Mouse (Mus musculus) forebrain, embryonic 14.5 days (tissue): ENCODE data around the gene Mettl17. TPM values are rescaled to one million over a fixed set of nuclear protein-coding genes. Genes with fewer than 3 reads are reported as not detected.

Experiments
- ATAC-seq: fragments of 200-750 bp; cut with Nextera tagmentation; 2 replicates; pipeline ENCODE4 v1.8.0; 2017; ENCODE audit warnings: mild to moderate bottlenecking, moderate library complexity
- DNase-seq: peaks from one replicate; pipeline ENCODE4 v3.0.0-alpha.2; 2015; ENCODE audit warnings: low spot score
- H3K27ac ChIP-seq: fragments of 300-500 bp; sonication (generic); 2 replicates; pipeline ENCODE4 v1.5.1; 2014; ENCODE audit warnings: low read depth, mild to moderate bottlenecking, control low read depth, low read length, moderate library complexity
- H3K27me3 ChIP-seq: fragments of 300-500 bp; sonication (generic); replicated peaks from 2 replicates; pipeline ENCODE4 v1.6.1; 2014; ENCODE audit warnings: low read length, control low read depth, mixed read lengths; ENCODE audit not compliant: control insufficient read depth, insufficient read depth
- H3K36me3 ChIP-seq: fragments of 300-500 bp; sonication (generic); 2 replicates; pipeline ENCODE4 v1.6.1; 2014; ENCODE audit warnings: low read length, control low read depth; ENCODE audit not compliant: control insufficient read depth, insufficient read depth
- H3K4me1 ChIP-seq: fragments of 300-500 bp; sonication (generic); 2 replicates; pipeline ENCODE4 v1.6.1; 2014; ENCODE audit warnings: antibody characterized with exemption, low read length, control low read depth; ENCODE audit not compliant: control insufficient read depth, insufficient read depth
- H3K4me2 ChIP-seq: fragments of 300-500 bp; sonication (generic); 2 replicates; pipeline ENCODE4 v1.6.1; 2014; ENCODE audit warnings: mild to moderate bottlenecking, control low read depth, low read length
- H3K4me3 ChIP-seq: fragments of 300-500 bp; sonication (generic); 2 replicates; pipeline ENCODE4 v1.5.1; 2014; ENCODE audit warnings: low read depth, low read length, control low read depth
- H3K9ac ChIP-seq: fragments of 300-500 bp; sonication (generic); 2 replicates; pipeline ENCODE4 v1.6.1; 2014; ENCODE audit warnings: mild to moderate bottlenecking, low read length, control low read depth, moderate library complexity
- H3K9me3 ChIP-seq: fragments of 300-500 bp; sonication (generic); replicated peaks from 2 replicates; pipeline ENCODE4 v1.6.1; 2016; ENCODE audit warnings: low read length, control low read depth, mixed read lengths; ENCODE audit not compliant: control insufficient read depth
- WGBS: fragments of 180-500 bp; shearing (Covaris S2); extraction: QIAGEN DNeasy Blood & Tissue Kit; methylation state at CpG from one replicate; pipeline ENCODE4 v1.1.7; 2014; 5-methylcytosine and 5-hydroxymethylcytosine counted together
- polyA plus RNA-seq: library from polyadenylated mRNA; unstranded; fragments of >200 nt; fragmentation: Nextera tagmentation; extraction: Ambion mirVana; gene quantifications from 2 replicates; pipeline ENCODE4 v1.2.1, GENCODE M21; 2014

The Mettl17 gene
- polyA plus RNA-seq, 1 experiment from 2014 or later: 64.7 TPM

DNA sequence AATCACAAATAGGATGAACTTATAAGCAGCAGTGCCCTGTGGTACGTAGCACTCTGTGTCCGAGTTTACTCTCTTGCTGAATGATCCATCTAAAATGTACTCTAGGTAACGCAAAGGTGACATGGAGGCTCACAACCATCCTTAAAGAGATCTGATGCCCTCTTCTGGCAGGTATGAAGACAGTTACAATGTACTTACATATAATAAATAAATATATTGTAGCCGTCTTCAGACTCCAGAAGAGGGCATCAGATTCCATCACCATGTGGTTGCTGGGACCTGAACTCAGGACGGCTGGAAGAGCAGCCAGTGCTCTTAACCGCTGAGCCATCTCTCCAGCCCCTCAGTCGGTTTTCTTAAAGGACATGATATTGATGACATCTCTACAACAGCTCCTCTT lies 20.1 kb downstream of the Mettl17 start:
- no peak overlapping the region for H3K9ac ChIP-seq
- no peak overlapping the region for H3K4me3 ChIP-seq
- H3K27ac ChIP-seq: no peak overlapping the region
- DNase-seq (peak; percentile 37), ATAC-seq (no peak; the same call in 1 of the 2 replicates)
- H3K4me1 ChIP-seq: no peaks in the 10 kb centered on the region
- peaks cover 9% of the 10 kb centered on the region; the same call in 1 of the 2 replicates for H3K36me3 ChIP-seq
- WGBS: 75% methylated on average over 7 of the region's 7 CpGs
- H3K9me3 ChIP-seq: no peaks in the 10 kb centered on the region
- H3K27me3 ChIP-seq: no peaks in the 10 kb centered on the region
- no peak overlapping the region for H3K4me2 ChIP-seq

DNA sequence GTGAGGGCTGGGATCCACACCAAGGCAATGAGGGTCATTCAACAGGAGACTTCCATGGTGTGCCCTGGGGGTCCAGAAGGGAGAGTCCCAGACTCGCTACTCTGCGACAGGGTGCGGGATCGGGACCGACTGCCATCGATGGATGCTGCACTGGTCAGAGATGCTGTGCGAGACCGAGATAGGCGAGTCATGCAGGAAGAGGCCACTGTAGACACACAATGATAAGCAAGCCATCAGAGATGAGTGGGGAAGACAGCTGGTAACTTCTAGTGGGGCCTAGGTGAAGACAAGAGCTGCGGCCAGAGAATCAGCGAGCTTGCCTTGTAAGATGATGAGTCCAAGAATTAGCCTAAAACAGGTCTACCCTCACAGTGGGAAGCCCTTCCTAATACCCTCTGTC lies 21.5 kb downstream of the Mettl17 start:
- Histone ChIP-seq H3K4me3 (no peak overlapping the region), H3K27me3 (no peaks in the 10 kb centered on the region), H3K9me3 (no peaks in the 10 kb centered on the region), H3K4me1 (no peaks in the 10 kb centered on the region), H3K27ac (no peak overlapping the region), H3K36me3 (peaks cover 14% of the 10 kb centered on the region; the same call in 1 of the 2 replicates), H3K4me2 (no peak overlapping the region), H3K9ac (no peak overlapping the region)
- DNase-seq: no peak
- WGBS: 94% methylated on average over 11 of the region's 11 CpGs
- ATAC-seq: no peak

DNA sequence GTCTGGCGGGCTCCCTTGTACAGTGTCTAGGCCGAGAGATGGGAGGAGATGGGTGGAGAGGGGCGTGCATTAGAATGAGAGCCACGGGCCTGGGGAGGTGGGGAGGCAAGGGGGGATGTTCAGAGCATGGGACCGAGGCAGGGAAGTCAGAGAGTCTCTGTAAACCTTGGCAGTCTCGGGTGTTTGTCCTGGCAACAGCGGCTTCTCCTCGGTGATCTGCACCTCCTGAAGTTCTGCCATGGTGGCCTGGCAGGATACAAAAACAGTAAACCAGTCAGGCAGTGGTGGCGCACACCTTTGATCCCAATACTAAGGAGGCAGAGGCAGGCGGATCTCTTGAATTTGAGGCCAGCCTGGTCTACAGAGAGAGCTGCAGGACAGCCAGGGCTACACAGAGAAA lies 26.7 kb downstream of the Mettl17 start:
- no peak for ATAC-seq

DNA sequence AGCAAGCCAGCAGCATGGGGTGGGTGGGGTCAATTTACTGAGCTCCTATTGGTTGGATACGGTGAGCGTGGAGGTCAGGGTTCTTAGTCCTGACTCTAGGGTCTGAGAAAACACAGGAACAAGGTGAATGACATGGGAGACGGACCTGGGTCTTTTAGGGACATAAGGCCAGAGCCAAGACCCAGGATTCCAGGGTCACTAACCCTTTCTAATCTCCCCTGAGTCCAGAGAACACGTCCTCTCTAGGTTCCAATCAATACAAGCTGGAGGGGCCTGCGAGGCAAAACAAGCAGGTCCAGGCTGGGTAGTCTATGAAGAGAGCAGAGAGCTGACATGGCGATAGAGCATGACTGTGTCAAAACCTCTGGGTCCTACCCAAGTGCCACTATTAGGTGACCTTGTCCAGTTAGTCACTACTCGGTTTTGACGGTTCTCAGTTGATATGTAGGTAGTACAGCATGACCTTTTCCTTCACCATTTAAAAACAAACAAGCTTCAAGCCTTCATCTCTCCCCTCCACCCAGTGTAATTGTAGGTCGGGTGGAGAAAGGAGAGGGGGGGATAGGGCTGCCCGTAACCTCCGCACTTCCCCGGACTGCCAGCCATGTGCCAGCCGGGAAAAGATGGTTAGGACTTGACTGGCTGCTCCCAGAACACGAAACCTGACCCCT lies 27.9 kb downstream of the Mettl17 start:
- DNase-seq (no peak), ATAC-seq (peak; percentile 25)
- Histone ChIP-seq H3K27ac (peak overlapping the region; percentile 87), H3K4me2 (peak overlapping the region; percentile 98), H3K4me1 (no peaks in the 10 kb centered on the region; the same call in 1 of the 2 replicates), H3K36me3 (peaks cover 14% of the 10 kb centered on the region; the same call in 1 of the 2 replicates), H3K27me3 (no peaks in the 10 kb centered on the region), H3K4me3 (peak overlapping the region; percentile 55), H3K9ac (peak overlapping the region; percentile 75), H3K9me3 (no peaks in the 10 kb centered on the region)
- WGBS: 7% methylated on average over 14 of the region's 14 CpGs

More for the DNA sequence above, 26.7 kb downstream of the Mettl17 start:
- no peak for DNase-seq
- Histone ChIP-seq H3K27me3 (no peaks in the 10 kb centered on the region), H3K4me1 (no peaks in the 10 kb centered on the region; the same call in 1 of the 2 replicates), H3K4me3 (no peak overlapping the region), H3K36me3 (peaks cover 14% of the 10 kb centered on the region; the same call in 1 of the 2 replicates), H3K9me3 (no peaks in the 10 kb centered on the region), H3K27ac (no peak overlapping the region), H3K9ac (no peak overlapping the region), H3K4me2 (no peak overlapping the region)
- WGBS: 84% methylated on average over 10 of the region's 10 CpGs

DNA sequence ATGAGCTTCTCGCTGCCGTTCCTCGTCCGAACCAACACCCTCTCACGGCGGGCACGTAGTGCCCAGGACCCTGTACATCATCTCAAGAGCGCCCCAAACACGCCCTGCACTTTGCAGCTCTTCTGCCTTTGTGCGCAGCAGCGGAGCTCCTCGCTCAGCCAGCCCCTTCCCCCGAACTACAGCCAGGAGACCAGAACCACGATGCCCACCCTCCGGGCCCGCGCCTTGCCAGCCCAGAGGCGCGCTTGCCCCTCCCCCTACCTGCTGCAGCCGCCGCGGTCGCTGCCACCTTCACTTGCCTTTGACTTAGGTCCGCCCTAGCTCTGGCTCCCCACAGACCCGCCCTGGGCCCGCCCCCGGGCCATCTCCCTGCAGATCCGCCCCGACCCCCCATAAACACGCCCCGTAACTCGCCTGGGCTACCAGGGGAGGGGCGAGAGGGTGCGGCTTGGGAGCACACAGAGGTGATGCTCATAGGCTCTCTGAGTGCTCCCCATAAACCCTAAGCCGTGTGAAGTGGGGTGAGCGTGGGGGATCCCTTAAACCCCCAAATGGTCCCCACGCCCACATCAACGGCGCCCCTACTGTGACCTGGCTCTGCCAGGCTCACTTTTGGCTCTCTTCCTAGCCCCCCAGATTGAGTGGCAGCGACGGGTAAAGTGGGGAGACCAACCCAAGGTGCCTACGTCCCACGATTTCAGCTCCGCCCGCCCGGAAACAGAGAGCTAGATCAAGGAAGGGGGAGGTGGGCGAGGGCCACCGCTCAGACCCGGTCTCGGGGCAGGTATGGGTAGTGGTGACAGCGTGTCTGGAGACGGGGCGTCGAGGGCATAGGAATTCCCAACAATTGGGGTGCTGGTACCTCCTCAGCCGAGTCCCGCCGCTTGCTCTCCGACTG lies 28.7 kb downstream of the Mettl17 start:
- DNase-seq (peak; percentile 79), ATAC-seq (peak; percentile 77)
- peak overlapping the region; percentile 98 for H3K4me2 ChIP-seq
- peaks cover 9% of the 10 kb centered on the region; the same call in 1 of the 2 replicates for H3K36me3 ChIP-seq
- under 1% methylated on average over 58 of the region's 58 CpGs for WGBS
- no peaks in the 10 kb centered on the region for H3K27me3 ChIP-seq
- peak overlapping the region; percentile 55 for H3K4me3 ChIP-seq
- peak overlapping the region; percentile 87 for H3K27ac ChIP-seq
- peak overlapping the region; percentile 75 for H3K9ac ChIP-seq
- H3K4me1 ChIP-seq: no peaks in the 10 kb centered on the region; the same call in 1 of the 2 replicates
- no peaks in the 10 kb centered on the region for H3K9me3 ChIP-seq

DNA sequence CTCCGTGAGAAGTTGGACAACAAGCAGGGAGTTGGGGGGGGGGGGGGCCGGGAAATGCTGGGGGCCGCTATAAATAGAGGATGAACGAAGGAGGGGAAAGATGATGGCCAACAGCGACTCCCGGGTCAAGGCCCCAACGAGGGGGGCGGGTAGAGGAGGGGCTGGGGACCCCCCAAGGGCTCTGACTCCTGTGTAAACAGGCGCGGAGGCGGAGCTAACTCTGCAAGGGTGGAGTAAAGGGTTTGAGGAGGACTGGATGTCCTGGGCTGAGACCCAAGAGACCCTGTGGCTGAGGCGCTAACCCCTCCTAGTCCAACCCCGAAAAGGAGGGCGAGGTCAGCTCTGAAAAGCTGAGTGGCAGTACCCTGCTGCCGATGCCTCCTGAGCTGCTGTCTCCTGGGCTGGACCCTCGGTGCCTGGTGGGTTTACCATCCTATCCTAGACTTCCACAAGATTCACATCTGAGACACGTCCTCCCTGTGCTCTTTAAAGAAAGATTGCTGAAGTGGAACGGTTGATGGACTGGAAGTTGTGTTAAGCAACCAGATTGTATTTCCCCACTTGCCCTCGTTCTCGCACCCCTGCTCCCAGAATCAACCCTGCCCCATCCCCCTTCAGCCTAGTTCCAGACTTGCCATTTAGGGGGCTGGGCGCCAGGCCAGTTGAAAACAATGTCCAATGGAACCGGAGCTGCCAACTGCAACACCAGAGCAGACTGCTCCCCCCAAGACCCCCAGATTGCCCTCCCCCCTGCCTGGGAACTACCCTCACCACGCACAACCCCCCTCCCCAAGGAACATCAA lies 29.5 kb downstream of the Mettl17 start, which contains the start of gene Ndrg2:
Gene Ndrg2, minus strand, starts transcription at position 199 of the 803 bp plus-strand sequence.
- 1% methylated on average over 21 of the region's 23 CpGs for WGBS
- Histone ChIP-seq H3K4me3 (peak within 1 kb of the TSS; percentile 55), H3K9ac (peak within 1 kb of the TSS; percentile 75), H3K27me3 (no peaks in the 10 kb centered on the region), H3K4me1 (no peaks in the 10 kb centered on the region; the same call in 1 of the 2 replicates), H3K36me3 (0 out of 2 replicates have a peak, but pooled peaks cover 5% of the 10 kb centered on the region), H3K4me2 (peak within 1 kb of the TSS; percentile 98), H3K9me3 (no peaks in the 10 kb centered on the region), H3K27ac (peak within 1 kb of the TSS; percentile 87)
- DNase-seq (peak; percentile 91), ATAC-seq (peak; percentile 79)

DNA sequence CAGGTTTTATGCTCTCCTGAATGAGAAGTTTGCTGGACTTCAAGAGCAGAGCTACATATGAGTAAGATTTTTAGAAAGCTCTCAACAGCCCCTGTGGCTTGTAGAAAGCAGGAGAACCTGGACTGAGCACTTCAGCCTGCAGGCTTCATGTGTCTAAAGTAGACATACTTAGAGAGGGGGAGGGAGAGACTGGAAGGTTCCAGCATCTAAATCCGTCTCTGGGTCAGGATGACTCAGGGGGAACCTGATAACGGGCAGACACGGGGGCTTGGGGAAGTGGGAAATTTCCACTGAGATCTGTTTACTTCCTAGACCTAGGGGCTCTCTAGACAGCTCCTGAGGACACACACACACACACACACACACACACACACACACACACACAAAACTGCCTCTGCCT lies 30.4 kb downstream of the Mettl17 start:
- no peaks in the 10 kb centered on the region; the same call in 1 of the 2 replicates for H3K4me1 ChIP-seq
- no peaks in the 10 kb centered on the region for H3K9me3 ChIP-seq
- ATAC-seq (no peak), DNase-seq (no peak)
- no peaks in the 10 kb centered on the region for H3K27me3 ChIP-seq
- no peak overlapping the region for H3K4me3 ChIP-seq
- no peak overlapping the region for H3K9ac ChIP-seq
- H3K36me3 ChIP-seq: 0 out of 2 replicates have a peak, but pooled peaks cover 1% of the 10 kb centered on the region
- WGBS: 18% methylated on average over 3 of the region's 3 CpGs
- peak overlapping the region; percentile 52; the same call in 1 of the 2 replicates for H3K27ac ChIP-seq
- H3K4me2 ChIP-seq: peak overlapping the region; percentile 18; the same call in 1 of the 2 replicates

DNA sequence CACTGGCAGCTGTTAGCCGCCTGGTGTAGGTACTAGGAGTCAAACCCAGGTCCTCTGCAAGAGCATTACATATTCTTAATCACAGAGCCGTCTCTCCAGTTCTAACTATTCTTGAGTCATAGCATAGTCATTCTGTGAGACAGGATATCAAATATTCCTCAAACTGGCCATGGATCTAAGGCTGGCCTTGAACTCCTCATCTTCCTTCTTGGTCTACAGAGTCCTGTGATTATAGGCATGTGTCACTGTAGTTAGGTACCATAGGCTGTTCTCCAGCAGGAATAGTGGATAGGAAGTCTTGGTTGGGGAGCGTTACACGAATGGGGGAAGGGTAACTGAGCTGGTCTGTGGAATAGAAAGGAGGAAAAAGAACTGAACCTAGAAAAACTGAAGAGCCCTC lies 31.9 kb downstream of the Mettl17 start:
- ATAC-seq: no peak
- Histone ChIP-seq H3K9me3 (no peaks in the 10 kb centered on the region), H3K36me3 (no peaks in the 10 kb centered on the region), H3K4me3 (no peak overlapping the region), H3K4me2 (no peak overlapping the region), H3K9ac (no peak overlapping the region), H3K27me3 (no peaks in the 10 kb centered on the region), H3K4me1 (no peaks in the 10 kb centered on the region; the same call in 1 of the 2 replicates), H3K27ac (no peak overlapping the region)
- DNase-seq: no peak
- 87% methylated on average over 4 of the region's 4 CpGs for WGBS
